Mouse (Mus musculus): ENCODE measurements around the gene Pnp. TPM values are rescaled to one million over a fixed set of nuclear protein-coding genes. Genes with fewer than 3 reads are reported as not detected.

Gene Pnp
- 20.5 and 28.2 TPM in 2 replicates for polyA plus RNA-seq (2014; fragmentation: Nextera tagmentation; extraction: Ambion mirVana)

DNA sequence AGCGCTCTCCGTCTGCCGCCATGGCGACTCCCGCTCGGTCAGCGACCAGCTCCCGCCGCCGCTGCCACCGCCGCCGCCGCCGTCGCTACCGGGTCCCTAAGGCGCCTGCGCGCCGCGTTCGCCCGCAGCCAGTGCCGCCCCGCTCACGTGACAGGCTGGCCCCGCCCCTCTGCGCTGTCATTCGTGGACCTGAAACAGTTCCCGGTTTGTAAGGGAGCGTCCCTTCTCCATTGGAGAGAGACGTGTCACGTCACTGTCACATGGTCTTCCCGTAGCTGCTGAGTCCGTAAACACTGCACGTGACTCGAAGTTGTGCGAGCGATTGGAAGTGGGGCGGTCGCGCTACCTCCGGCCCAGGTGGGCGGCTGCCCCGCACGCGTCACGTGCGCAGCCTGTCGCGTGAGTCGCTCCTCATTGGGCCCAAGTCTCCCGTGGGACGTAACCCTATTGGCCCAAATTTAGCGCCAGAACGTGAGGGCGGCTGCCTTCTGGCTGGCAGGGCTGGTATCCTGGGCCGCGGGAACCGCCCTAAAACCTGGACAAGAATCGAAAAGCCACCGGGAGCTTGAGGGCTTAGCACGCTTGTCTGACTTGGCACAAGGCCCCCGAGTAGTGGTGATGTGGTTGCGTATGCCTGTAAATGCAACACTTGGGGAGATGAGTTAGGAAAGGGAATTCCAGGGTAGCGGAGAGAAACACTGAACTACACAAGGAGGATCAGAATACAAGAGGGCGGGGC lies at the start of gene Pnp, which contains the start of gene Pip4p1:
Pnp (plus strand) TSS at position 329 of the 739 bp plus-strand sequence.
Pip4p1 (minus strand) TSS at position 103 of the 739 bp plus-strand sequence.
- Histone ChIP-seq H3K27me3 (replicated peaks; ENCODE audit: control insufficient read depth, insufficient read depth, low read length) (no peaks in the 10 kb centered on the region), H3K4me3 (ENCODE audit: low read depth, low read length) (peak within 1 kb of the TSS; percentile 95), H3K27ac (ENCODE audit: low read depth, low read length) (peak within 1 kb of the TSS; percentile 82), H3K9me3 (replicated peaks; ENCODE audit: control insufficient read depth, low read length) (no peaks in the 10 kb centered on the region), H3K36me3 (ENCODE audit: control insufficient read depth, insufficient read depth, low read length) (peaks cover 36% of the 10 kb centered on the region), H3K4me2 (ENCODE audit: low read length) (peak within 1 kb of the TSS; percentile 64), H3K9ac (ENCODE audit: low read length) (peak within 1 kb of the TSS; percentile 98), H3K4me1 (ENCODE audit: control insufficient read depth, insufficient read depth, low read length) (peaks cover 11% of the 10 kb centered on the region; the same call in 1 of the 2 replicates)
- under 1% methylated on average over 68 of the region's 68 CpGs for WGBS
- ATAC-seq (peak; percentile 99), DNase-seq (ENCODE audit: low spot score) (peak; percentile 100)

DNA sequence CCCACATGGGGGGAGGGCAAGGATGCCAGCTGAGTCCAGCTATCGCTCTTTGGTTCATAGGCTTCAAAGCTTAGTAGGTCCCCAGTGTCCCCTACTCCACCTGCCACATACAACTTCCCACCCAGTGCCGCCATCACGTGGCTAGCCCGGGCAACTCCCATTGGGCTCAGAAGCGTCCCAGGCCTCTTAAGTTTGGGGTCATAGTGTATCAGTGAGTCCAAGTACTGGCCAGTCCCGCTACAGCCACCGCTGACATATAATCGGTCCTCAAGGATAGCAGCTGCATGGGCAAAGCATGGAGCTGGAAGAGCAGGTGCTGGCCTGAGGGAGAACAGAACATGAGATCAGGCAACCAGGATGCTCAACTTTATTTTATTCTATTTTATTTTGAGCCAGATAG lies 39.3 kb upstream of the Pnp start:
- H3K4me1 ChIP-seq (ENCODE audit: control insufficient read depth, insufficient read depth, low read length) = no peaks in the 10 kb centered on the region
- H3K9ac ChIP-seq (ENCODE audit: low read length) = no peak overlapping the region
- no peak for DNase-seq (ENCODE audit: low spot score)
- H3K9me3 ChIP-seq (replicated peaks; ENCODE audit: control insufficient read depth, low read length) = no peaks in the 10 kb centered on the region
- no peak overlapping the region for H3K4me3 ChIP-seq (ENCODE audit: low read depth, low read length)
- 0 out of 2 replicates have a peak, but pooled peaks cover 3% of the 10 kb centered on the region for H3K27me3 ChIP-seq (replicated peaks; ENCODE audit: control insufficient read depth, insufficient read depth, low read length)
- no peak overlapping the region for H3K27ac ChIP-seq (ENCODE audit: low read depth, low read length)
- H3K36me3 ChIP-seq (ENCODE audit: control insufficient read depth, insufficient read depth, low read length) = no peaks in the 10 kb centered on the region
- 92% methylated on average over 8 of the region's 8 CpGs for WGBS
- no peak overlapping the region for H3K4me2 ChIP-seq (ENCODE audit: low read length)
- ATAC-seq = no peak

DNA sequence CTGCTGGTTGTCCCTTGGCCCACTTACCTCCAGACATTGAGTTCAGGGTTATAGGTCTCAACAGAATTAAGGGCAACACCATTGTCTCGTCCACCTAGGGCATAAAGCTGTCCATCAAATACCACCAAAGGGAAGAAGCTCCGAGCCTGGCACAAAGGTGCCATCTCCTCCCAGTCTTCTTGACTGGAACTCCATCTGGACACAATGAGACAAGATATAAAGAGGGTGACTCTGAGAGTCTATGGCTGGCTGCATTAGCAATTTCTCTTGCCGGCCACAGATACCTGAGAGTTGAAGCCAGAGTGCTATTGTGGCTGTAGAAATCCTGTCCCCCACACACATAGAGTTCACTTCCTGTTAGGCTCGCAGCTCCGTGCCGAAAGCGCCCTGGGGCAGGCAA lies 38.8 kb upstream of the Pnp start:
- H3K4me1 ChIP-seq (ENCODE audit: control insufficient read depth, insufficient read depth, low read length) = no peaks in the 10 kb centered on the region
- DNase-seq (ENCODE audit: low spot score) (no peak), ATAC-seq (no peak)
- H3K36me3 ChIP-seq (ENCODE audit: control insufficient read depth, insufficient read depth, low read length) = no peaks in the 10 kb centered on the region
- no peak overlapping the region for H3K4me3 ChIP-seq (ENCODE audit: low read depth, low read length)
- H3K9ac ChIP-seq (ENCODE audit: low read length) = no peak overlapping the region
- no peak overlapping the region for H3K4me2 ChIP-seq (ENCODE audit: low read length)
- no peaks in the 10 kb centered on the region for H3K9me3 ChIP-seq (replicated peaks; ENCODE audit: control insufficient read depth, low read length)
- no peak overlapping the region for H3K27ac ChIP-seq (ENCODE audit: low read depth, low read length)
- 93% methylated on average over 7 of the region's 7 CpGs for WGBS
- H3K27me3 ChIP-seq (replicated peaks; ENCODE audit: control insufficient read depth, insufficient read depth, low read length) = 0 out of 2 replicates have a peak, but pooled peaks cover 5% of the 10 kb centered on the region

DNA sequence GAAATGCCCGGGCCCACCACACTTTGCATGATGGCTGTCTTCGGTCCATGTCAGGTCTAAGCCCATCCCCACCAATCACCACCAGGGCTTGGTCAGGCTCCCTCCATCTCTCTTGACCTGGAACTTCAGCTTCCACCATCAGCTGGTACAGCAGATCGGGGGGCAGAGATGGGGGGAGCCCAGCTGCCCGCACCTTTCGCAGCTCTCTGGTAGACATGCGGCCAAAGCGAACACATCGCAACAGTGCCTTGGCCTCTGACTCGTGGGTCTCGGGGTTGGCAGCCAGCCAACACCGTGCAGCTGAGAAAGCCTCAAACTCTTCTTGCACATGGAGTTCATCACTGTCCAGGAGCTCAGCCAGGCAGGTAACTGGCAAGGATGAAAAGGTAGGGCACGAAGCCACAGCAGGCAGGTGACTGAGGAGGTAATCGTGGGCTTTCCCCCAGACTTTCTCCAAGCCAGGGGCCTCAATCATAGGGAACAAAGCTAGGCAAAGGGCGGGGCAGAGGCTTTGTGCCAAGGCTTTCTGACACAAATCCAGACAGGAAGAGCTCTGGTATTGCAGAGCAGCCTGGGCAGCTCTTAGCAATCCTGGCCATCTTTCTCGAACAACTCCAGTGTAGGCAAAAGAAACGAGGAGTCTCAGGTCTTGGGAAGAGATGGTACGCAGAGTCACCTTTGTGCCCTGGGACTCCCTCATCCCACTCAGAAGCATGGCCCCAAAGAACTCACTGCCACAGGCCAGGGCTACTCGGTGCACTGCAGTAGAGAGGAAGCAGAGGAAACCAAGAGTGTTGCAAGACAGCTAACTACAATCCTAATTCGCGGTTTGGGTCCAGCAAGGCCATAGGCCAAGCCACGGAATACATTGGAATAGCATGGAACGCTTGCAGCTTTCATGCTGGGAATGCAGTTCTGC lies 38.1 kb upstream of the Pnp start:
- no peak for ATAC-seq
- Histone ChIP-seq H3K27me3 (replicated peaks; ENCODE audit: control insufficient read depth, insufficient read depth, low read length) (0 out of 2 replicates have a peak, but pooled peaks cover 5% of the 10 kb centered on the region), H3K27ac (ENCODE audit: low read depth, low read length) (no peak overlapping the region), H3K9me3 (replicated peaks; ENCODE audit: control insufficient read depth, low read length) (no peaks in the 10 kb centered on the region), H3K9ac (ENCODE audit: low read length) (no peak overlapping the region), H3K4me1 (ENCODE audit: control insufficient read depth, insufficient read depth, low read length) (no peaks in the 10 kb centered on the region), H3K4me3 (ENCODE audit: low read depth, low read length) (no peak overlapping the region), H3K4me2 (ENCODE audit: low read length) (no peak overlapping the region), H3K36me3 (ENCODE audit: control insufficient read depth, insufficient read depth, low read length) (no peaks in the 10 kb centered on the region)
- no peak for DNase-seq (ENCODE audit: low spot score)
- 81% methylated on average over 22 of the region's 22 CpGs for WGBS

DNA sequence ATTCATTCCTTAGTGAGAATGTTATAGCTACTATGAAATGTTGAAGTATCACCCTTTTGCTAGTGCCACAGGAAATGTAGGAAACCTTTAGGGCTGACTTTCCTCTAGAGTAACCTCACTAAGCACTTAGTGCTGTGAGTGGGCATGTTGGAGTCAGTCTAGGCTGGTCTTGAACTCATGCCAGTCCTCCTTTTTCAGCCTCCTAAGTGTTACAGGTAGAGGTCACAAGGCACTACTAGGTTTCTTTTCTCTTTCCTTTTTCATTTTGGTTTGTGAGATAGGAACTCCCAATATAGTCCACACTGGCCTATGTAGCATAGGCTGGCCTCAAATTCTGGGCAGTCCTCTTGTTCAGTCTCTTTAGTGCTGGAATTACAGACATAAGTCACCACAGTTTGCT lies 35.5 kb upstream of the Pnp start:
- Histone ChIP-seq H3K27me3 (replicated peaks; ENCODE audit: control insufficient read depth, insufficient read depth, low read length) (0 out of 2 replicates have a peak, but pooled peaks cover 5% of the 10 kb centered on the region), H3K4me1 (ENCODE audit: control insufficient read depth, insufficient read depth, low read length) (no peaks in the 10 kb centered on the region), H3K9me3 (replicated peaks; ENCODE audit: control insufficient read depth, low read length) (no peaks in the 10 kb centered on the region), H3K9ac (ENCODE audit: low read length) (no peak overlapping the region), H3K4me2 (ENCODE audit: low read length) (no peak overlapping the region), H3K36me3 (ENCODE audit: control insufficient read depth, insufficient read depth, low read length) (no peaks in the 10 kb centered on the region), H3K27ac (ENCODE audit: low read depth, low read length) (no peak overlapping the region), H3K4me3 (ENCODE audit: low read depth, low read length) (no peak overlapping the region)
- DNase-seq (ENCODE audit: low spot score) (no peak), ATAC-seq (no peak)

DNA sequence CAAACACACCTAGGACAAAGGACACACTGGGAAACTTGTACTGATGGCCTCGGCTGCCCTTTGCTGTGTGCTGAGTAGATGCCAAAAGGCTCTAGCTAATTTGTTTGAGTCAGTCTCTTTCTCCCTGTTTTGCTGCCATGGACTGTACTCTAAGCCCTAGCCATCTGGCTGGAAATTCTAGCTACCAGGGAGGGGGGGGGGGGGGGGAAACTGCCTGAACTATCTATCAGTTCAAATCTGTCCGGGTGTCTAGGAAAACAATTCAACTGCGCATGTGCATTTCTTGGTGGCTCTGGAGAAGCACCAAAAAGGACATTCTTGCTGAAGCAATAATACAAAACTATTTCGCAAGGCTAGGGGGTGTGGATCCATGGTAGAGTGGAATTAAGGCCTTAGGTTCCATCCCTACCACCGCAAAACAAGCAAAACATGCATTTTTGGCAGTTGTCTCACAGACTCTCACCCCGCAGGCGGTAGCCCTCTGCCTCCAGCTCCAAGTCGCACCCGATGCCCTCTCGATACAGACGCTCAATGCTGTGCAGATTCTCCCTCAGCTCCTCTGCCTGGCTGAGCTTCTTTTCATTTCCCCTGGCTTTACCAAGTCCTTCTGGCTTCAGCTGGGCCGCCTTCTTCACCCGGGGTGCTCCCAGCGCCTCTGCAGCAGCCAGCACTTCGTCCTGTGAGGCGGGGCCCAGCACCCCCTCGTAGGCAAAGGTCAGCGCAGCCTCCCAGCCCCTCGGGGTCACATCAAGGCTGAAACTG lies 34.7 kb upstream of the Pnp start:
- peak overlapping the region; percentile 60 for H3K9ac ChIP-seq (ENCODE audit: low read length)
- peak overlapping the region; percentile 33 for H3K4me3 ChIP-seq (ENCODE audit: low read depth, low read length)
- no peaks in the 10 kb centered on the region for H3K9me3 ChIP-seq (replicated peaks; ENCODE audit: control insufficient read depth, low read length)
- H3K36me3 ChIP-seq (ENCODE audit: control insufficient read depth, insufficient read depth, low read length) = no peaks in the 10 kb centered on the region
- no peaks in the 10 kb centered on the region for H3K4me1 ChIP-seq (ENCODE audit: control insufficient read depth, insufficient read depth, low read length)
- WGBS = 15% methylated on average over 19 of the region's 19 CpGs
- DNase-seq (ENCODE audit: low spot score) (no peak), ATAC-seq (peak; percentile 6; the same call in 1 of the 2 replicates)
- 0 out of 2 replicates have a peak, but pooled peaks cover 5% of the 10 kb centered on the region for H3K27me3 ChIP-seq (replicated peaks; ENCODE audit: control insufficient read depth, insufficient read depth, low read length)
- H3K4me2 ChIP-seq (ENCODE audit: low read length) = peak overlapping the region; percentile 64
- no peak overlapping the region for H3K27ac ChIP-seq (ENCODE audit: low read depth, low read length)

DNA sequence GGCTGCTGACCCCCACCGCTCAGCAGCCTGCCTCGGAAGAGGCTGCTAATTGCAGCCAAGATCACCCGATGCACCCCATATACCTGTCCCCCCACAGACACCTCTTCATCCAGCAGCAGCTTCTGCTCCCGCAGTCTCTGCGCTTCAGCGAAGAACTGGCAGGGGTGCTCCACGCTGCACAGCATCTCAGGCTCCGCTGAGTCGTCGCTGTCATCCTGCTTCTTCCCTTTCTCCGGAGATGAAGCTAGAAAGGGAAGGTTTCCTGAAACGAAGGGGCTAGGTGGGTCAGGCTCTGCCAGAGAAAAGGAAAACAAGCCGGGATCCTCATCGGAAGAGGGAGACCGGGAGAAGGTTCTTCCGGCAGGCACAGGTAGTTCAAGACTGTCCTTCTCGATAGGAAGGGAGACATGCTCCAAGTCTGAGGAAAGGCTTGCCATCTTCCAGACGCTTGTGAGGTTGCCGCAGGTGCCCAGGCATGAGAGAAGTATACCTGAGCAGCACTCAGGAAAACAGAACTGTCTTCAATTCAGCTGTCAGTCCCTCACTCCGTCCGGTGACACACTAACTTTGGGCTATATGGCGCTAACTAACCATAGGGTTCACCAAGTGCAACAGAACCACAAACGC lies 34.0 kb upstream of the Pnp start:
- DNase-seq (ENCODE audit: low spot score) = peak; percentile 38
- Histone ChIP-seq H3K27ac (ENCODE audit: low read depth, low read length) (no peak overlapping the region), H3K4me3 (ENCODE audit: low read depth, low read length) (peak overlapping the region; percentile 33), H3K9ac (ENCODE audit: low read length) (peak overlapping the region; percentile 60), H3K4me1 (ENCODE audit: control insufficient read depth, insufficient read depth, low read length) (no peaks in the 10 kb centered on the region), H3K9me3 (replicated peaks; ENCODE audit: control insufficient read depth, low read length) (no peaks in the 10 kb centered on the region), H3K4me2 (ENCODE audit: low read length) (peak overlapping the region; percentile 64), H3K36me3 (ENCODE audit: control insufficient read depth, insufficient read depth, low read length) (no peaks in the 10 kb centered on the region), H3K27me3 (replicated peaks; ENCODE audit: control insufficient read depth, insufficient read depth, low read length) (0 out of 2 replicates have a peak, but pooled peaks cover 5% of the 10 kb centered on the region)
- 13% methylated on average over 23 of the region's 23 CpGs for WGBS
- ATAC-seq = peak; percentile 75; the same call in 1 of the 2 replicates

DNA sequence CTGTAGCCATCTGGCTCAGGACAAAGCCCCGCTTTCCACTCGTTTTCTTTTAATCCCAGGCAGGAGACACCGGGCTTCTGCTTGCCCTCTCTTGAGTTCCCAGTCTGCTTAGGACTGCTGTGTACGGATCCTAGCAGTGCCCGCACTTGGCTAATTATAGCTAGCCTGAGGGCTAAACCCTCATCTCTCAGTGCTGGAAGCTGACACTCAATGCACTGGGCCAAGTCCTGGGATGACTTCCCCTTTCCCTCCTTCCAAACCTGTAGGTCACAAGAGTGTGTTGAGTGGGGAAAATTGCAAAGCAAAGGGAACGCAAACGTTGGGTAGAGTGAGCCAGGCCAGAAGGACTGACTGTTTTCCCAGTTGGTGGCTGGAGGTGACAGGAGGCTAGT lies 33.5 kb upstream of the Pnp start, which contains the start of gene Klhl33:
Klhl33 (minus strand) TSS at position 134 of the 392 bp plus-strand sequence.
- no peaks in the 10 kb centered on the region for H3K9me3 ChIP-seq (replicated peaks; ENCODE audit: control insufficient read depth, low read length)
- DNase-seq (ENCODE audit: low spot score) = no peak
- peak within 1 kb of the TSS; percentile 33 for H3K4me3 ChIP-seq (ENCODE audit: low read depth, low read length)
- no peak for ATAC-seq
- H3K36me3 ChIP-seq (ENCODE audit: control insufficient read depth, insufficient read depth, low read length) = no peaks in the 10 kb centered on the region
- 35% methylated on average over 7 of the region's 7 CpGs for WGBS
- 0 out of 2 replicates have a peak, but pooled peaks cover 5% of the 10 kb centered on the region for H3K27me3 ChIP-seq (replicated peaks; ENCODE audit: control insufficient read depth, insufficient read depth, low read length)
- H3K9ac ChIP-seq (ENCODE audit: low read length) = peak within 1 kb of the TSS; percentile 60
- H3K4me1 ChIP-seq (ENCODE audit: control insufficient read depth, insufficient read depth, low read length) = no peaks in the 10 kb centered on the region
- H3K4me2 ChIP-seq (ENCODE audit: low read length) = peak within 1 kb of the TSS; percentile 64
- no peak within 1 kb of the TSS for H3K27ac ChIP-seq (ENCODE audit: low read depth, low read length)
